Mouse (Mus musculus): ENCODE measurements at regions not wholly inside any gene's neighbourhood (a gene's known extent, or its start where the extent isn't known, plus 50 kb on each side); places are given as distances from the start of the nearest gene placed in this dataset.

DNA sequence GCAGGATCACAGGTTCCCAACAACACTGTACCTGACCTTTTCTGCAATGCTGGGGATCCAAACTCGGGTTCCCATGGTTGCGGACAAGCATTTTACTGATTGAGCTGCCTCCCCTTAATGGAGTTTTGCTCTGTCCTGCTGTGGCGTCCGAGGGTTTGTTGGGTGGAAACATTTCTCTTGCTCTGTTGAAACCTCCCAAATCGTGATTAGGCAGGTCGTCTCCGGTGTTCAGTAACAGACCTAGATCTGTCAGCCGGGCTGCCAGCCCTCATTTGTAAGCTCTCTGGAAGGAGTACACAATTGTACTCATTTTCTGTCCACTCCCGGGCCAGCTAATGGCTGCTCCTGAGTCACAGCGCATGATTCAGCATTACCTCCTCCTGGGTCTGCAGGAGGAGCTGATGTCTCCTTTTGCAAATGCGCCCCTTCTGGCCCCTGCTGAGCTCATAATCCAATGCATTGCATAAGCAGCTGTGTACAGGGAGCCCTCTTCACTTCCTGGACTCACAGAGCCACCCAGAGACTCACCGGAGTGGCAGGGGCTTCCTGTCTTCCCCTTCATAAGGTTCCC, 49.8 kb upstream of the Sipa1l2 start:
- peak; percentile 87 for DNase-seq (ENCODE audit: low read depth, low spot score)
